Mouse (Mus musculus) lung, postnatal 36 days (tissue): ENCODE measurements around the gene Nup98.

Experiments used
- DNase-seq: peaks from one replicate; pipeline ENCODE4 v3.0.0; 2022; ENCODE audit warnings: mixed read lengths

Gene Nup98

GRCm38 (mm10) chr7:102113151-102113729 is 96.7 kb downstream of the Nup98 start:
- DNase-seq: no peak

GRCm38 (mm10) chr7:102109746-102110145 is 100.2 kb downstream of the Nup98 start:
- no peak for DNase-seq

- DNase-seq: no peak
These were observed 100.8 kb downstream of the Nup98 start, which contains the start of gene Art5 for GRCm38 (mm10) chr7:102109171-102109570. Gene Art5 (minus strand): TSS chr7:102109489.

- no peak for DNase-seq
These were observed 101.8 kb downstream of the Nup98 start for GRCm38 (mm10) chr7:102108206-102108605.

- DNase-seq: no peak
These were observed 103.3 kb downstream of the Nup98 start for GRCm38 (mm10) chr7:102106700-102107141.

- peak; percentile 57 for DNase-seq
These were observed 105.8 kb downstream of the Nup98 start for GRCm38 (mm10) chr7:102104126-102104525.

DNA sequence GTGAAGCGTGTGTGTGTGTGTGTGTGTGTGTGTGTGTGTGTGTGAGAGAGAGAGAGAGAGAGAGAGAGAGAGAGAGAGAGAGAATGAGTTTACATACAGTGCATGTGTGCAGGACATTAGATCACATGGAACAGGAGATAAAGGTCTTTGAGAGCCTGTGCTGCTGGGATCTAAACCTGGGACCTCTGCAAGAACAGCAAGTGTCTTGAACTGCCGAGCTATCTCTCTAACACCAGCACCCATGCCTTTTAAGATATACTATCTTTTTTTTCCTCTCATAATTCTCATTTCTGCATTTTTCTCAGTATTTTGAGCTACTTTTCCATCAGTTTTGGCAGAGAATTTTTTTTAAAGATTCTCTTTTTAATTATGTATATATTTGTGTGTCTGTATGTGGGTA is 106.4 kb downstream of the Nup98 start:
- no peak for DNase-seq

DNA sequence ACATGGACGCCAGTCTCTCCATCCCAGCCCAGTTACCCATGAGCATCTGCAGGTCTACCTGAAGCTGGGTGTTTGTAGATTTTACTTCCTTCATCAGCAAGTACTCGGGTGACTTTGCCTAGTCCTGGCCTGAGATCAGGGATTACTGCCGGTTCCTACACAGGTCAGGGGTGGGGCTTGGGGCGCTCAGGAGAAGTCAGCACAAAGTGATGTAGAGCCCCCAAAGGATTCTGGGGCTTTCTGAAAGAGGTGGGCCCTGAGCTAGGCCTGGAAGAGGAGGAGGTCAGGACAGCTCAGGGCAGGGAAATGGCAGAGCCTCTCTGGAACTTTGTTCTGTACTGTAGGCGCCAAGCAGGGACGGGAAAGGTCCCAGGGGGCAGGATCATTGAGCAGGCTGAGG is 107.3 kb downstream of the Nup98 start:
- DNase-seq: no peak

DNA sequence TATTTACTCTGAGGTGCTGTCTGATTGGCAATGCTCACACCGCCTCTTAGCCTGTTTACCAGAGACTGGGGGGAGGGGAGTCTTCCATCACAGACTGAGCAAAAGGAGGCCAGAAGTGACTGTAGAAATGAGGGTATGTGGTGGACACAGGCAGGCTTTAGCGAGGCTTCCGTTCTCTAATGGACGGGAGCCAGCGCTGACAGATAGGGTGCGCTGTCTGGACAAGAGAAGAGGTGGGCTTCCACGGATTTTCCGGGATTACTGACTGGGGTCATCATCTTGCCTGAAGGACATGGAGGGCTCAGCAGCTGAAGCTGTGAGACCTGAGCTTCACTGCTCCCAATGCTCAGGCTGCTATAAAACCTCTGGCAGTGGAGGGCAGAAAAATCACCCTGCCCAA is 107.7 kb downstream of the Nup98 start:
- no peak for DNase-seq

GRCm38 (mm10) chr7:102101487-102101886 is 108.5 kb downstream of the Nup98 start, which contains the start of gene Art1:
Gene Art1 (plus strand): TSS chr7:102101743.
- no peak for DNase-seq

DNA sequence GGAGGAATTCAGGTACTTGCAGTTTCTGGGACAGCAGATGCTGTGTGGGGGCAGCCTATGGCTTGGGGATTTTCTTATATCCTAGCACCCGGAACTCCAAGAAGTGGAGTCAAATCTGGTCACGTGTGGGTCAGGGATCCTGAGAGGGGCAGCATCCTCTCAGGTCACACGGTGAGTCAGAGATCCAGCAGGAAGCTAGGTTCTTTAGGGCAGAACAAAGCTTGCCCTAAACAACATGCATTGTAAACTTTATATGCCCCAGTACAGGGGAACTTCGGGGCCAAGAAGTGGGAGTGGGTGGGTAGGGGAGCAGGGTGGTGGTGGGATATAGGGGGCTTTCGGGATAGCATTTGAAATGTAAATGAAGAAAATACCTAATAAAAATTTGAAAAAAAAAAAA is 109.1 kb downstream of the Nup98 start:
- DNase-seq: no peak

DNA sequence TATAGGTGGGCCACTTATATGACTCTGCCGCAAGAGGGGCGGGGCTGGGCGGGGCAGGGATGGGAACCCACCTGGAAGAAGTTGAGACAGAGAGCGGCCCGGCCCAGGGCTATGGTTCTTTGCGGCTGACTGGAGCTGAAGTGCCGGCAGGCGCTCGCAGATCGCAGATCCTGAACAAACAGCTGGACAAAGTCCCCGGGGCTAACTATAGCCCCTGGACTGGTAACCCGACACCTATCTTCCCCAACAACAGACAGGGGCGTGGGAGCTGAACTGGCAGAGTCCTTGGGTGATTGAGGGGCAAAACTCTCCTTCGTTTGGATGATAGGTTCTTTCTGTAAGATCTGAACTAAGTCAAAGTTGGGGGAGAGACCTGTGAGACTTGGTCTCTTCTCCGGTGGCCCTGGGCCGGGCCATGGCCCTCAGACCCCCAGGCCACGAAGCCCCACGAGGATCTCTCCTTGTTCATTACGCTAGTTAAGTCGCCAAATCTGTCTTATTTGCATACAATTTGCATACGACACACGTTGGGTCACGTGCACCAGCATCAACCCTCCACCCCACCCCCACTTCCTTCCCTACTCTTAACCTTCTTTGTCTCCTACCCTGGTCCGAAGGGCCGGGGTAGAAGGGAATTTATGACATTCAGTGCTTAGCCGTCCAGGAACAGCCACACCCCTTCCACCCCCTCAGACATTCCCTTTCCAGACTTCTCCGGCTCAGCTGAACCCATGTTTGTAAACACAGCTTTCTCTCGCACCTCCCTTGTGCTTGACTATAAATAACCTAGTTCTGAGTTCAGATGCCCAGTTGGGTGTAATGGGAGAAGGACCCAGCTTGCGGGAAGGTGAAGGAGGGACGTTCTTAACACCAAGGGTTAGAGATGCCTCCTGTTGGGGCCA is 110.0 kb downstream of the Nup98 start:
- DNase-seq: peak; percentile 70

- DNase-seq: no peak
These were observed 122.6 kb downstream of the Nup98 start for GRCm38 (mm10) chr7:102087336-102087735.

GRCm38 (mm10) chr7:102084041-102084696 is 125.8 kb downstream of the Nup98 start:
- DNase-seq: no peak

DNA sequence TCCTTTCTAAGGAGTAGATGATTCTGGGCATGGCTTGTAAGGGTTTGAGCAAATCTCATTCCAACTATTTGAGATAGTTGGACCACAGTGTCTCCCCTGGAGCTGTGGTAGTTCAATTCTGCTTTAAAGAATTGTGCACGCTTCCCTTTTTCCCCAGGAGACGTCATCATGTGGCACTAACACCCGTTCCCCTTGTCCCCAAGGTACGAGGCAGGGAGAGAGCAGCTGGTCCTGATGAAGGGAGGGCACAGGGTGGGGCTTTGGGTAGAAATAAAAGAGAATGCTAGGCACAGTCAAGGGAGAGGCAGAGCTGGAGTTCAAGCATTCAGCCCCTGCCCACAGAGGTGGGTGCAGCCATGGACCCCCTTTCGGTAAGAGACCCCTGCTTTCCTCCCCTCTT is 127.2 kb downstream of the Nup98 start, which contains the start of gene Trpc2:
Gene Trpc2, plus strand, starts transcription at position 301 of the 400 bp plus-strand sequence.
- DNase-seq: no peak

DNA sequence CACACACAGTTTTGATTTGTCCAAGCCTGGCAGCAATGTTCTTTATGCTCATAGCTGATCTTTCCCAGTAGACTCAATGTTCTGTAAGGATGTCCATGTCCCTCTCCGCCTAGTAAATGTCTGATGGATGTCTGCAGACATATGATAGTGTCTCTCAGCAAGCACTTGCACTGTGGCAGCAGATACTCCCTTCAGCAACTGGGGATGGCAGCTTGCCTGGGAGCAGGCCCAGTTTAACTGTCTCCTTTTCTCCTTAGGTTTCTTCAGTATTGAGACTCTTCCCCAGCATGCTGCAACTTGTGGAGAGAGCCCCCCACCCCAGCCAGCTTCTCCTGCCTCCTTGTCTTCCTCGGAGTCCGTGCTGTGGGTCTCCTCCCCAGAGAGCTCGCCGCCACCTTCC is 128.2 kb downstream of the Nup98 start:
- DNase-seq: no peak

DNA sequence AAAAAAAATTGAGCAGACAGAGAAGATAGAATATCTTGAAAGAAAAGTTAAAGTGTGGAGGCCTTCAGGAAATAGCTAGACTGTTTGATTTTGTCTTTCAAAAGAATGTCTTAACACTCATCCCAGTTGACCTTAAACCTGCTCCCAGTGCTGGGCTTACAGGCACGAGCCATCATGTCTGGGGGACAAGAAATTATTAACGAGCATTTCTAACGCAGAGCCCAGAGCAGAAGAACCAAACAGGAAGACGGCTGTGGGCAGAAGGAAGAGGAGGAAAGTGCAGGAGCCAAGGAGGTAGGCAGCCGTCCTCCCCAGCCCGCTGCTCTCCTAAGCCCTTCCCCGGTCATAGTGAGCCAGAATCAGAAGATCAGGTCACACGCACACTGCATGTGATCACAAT is 129.7 kb downstream of the Nup98 start:
- DNase-seq: no peak

DNA sequence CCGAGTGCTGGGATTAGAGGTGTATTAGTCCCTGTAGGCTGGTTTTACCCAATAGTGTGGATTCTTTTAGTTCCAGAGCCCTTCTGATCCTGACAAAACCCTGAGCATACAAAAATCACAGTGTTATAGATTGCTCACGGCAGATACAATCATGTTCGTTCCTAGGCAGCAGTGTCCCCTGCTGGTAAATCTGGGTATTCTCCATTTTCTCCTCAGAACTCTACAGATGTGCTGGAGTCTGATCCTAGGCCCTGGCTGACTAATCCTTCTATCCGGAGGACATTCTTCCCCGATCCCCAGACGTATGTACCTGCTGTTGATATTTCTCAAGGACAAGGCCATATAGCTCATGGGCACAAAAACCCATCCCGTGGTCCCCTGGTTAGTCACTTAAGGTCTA is 131.5 kb downstream of the Nup98 start:
- DNase-seq: peak; percentile 63

GRCm38 (mm10) chr7:102076714-102077296 is 133.2 kb downstream of the Nup98 start:
- peak; percentile 31 for DNase-seq
